Mouse (Mus musculus) G1E (cell line): Measurements from ENCODE around the gene Olfr311.

ENCODE experiments used
- CTCF ChIP-seq: IDR thresholded peaks from 2 replicates; pipeline ENCODE4 v1.5.1; 2012; ENCODE audit warnings: low read depth, low read length, inconsistent platforms, mixed read lengths
- GATA2 ChIP-seq: IDR thresholded peaks from 2 replicates; pipeline ENCODE4 v1.6.1; 2012; ENCODE audit warnings: low read depth, low read length, inconsistent platforms, borderline replicate concordance
- POLR2AphosphoS5 ChIP-seq: IDR thresholded peaks from 2 replicates; pipeline ENCODE4 v1.6.1; 2012; ENCODE audit warnings: low read depth, low read length, inconsistent platforms; ENCODE audit not compliant: insufficient replicate concordance
- TAL1 ChIP-seq: conservative IDR thresholded peaks from 2 replicates; pipeline ENCODE4 v1.6.1; 2012; ENCODE audit warnings: low read depth, low read length, inconsistent platforms, mixed read lengths

DNA sequence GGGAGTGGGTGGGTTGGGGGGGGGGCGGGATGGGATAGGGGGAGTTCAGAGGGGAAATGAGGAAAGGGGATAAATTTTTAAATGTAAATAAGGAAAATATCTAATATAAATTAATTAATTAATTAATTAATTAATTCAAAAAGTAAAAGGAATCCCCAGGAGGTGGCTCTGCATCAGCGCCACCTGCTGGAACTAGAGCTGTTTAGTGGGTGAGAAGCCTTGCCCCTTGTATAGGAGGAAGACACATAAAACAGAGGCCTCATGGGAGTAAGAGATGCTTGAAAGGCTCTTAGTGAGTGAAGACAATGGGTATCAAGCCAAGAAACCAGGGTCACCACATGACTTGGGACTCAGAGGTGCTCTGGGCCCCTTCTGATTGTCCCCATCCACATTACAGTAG lies 43.2 kb upstream of the Olfr311 start:
- 0 out of 2 replicates have a peak, but pooled peaks have one; percentile 6 for TF ChIP-seq CTCF
- TF ChIP-seq TAL1 = no peak
- TF ChIP-seq GATA2 = no peak
- no peak for TF ChIP-seq POLR2AphosphoS5
